Mouse (Mus musculus) heart, postnatal 36 days (tissue): ENCODE data around the gene Ahcy. TPM values are rescaled to one million over a fixed set of nuclear protein-coding genes. Genes with fewer than 3 reads are reported as not detected.
A peak's percentile ranks its signal among the peaks of the same experiment; 100 is the strongest.
"Not testable (repeated sequence)": the region's sequence is repeated elsewhere in the genome, so short reads cannot be mapped to it uniquely, and the experiment has no call there.

Experiments
- DNase-seq, 2 experiments: peaks; one replicate each; pipeline ENCODE4 v3.0.0; 2021 to 2022
- intact Hi-C: fragments of 180-260 bp; cut with DNase I; formaldehyde crosslinking; loops from one replicate; pipeline ENCODE4 v1.15.1; 2025
- total RNA-seq, 2 experiments: library from RNA; stranded (reverse); gene quantifications; 2 replicates each; pipeline ENCODE4 v1.2.3; 2021

The Ahcy gene
- total RNA-seq, 2 experiments from 2014 or later = 10.8 to 14.5 TPM

DNA sequence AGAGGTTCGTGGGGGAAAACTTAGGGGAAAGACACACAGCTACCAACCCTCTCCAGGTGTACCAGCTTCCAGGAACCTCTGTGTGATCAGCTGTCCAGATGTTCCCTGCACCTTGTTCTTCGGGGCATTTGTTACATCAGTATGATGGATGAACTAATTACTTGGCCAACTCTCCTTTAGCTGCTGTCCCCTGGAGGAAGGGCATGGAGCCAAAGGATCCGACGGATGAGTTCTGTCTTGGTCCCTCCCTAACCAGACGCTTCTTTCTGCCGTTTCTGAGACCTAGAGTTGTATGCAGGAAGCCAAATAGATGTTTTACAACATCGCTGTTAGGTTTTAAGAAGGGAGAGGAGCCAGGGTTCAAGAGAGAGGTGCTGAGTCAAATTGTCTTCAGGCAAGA is 43.5 kb downstream of the Ahcy start:
- intact Hi-C loops = loop anchor here (1.0 kb wide), 1 partner anchor 17 kb away; no protein-coding TSS in a partner anchor
- no peak for DNase-seq

DNA sequence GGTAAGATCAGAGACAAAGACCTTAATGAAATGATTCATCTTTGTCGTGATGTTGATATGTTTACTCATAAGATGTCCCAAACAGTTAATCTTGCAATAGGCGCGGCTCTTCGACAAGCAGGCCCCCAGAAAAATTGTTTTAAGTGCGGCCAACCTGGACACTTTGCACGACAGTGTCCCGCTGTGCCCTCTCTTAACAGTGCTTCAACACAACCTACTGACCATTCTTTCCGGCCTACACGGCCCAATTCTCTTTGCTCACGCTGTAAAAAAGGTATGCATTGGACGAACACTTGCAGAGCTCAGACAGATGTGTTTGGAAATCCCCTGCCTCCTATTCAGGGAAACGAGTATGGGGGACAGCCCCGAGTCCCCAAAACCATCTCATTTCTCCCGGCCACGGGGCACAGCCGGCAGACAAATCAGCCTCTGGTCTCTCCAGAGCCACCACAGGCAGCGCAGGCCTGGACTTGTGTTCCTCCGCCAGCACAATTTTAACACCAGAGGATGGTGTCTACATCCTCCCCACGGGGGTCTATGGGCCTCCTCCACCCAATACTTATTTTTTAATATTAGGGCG is 54.0 kb downstream of the Ahcy start:
- DNase-seq = not testable (repeated sequence)

DNA sequence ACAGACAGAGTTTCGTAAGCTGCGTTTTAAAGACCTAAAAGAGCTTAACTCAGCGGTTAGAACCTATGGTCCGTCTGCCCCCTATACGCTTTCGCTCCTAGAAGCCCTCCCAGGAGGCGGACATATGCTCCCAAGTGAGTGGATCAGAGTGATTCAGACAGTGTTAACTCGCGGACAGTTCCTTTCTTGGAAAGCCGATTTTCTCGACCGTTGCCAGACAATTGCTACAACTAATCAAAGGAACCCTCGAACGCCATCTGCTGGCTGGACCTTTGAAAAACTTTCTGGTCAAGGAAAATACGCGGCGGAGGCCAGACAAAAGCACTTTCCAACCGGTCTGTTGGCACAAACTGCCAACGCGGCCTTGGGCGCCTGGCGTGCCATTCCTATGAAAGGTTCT is 54.6 kb downstream of the Ahcy start:
- DNase-seq = peak; percentile 90 to 92
- intact Hi-C loops = no loop called here

More for the DNA sequence above, 54.0 kb downstream of the Ahcy start:
- intact Hi-C loops = not testable (repeated sequence)

DNA sequence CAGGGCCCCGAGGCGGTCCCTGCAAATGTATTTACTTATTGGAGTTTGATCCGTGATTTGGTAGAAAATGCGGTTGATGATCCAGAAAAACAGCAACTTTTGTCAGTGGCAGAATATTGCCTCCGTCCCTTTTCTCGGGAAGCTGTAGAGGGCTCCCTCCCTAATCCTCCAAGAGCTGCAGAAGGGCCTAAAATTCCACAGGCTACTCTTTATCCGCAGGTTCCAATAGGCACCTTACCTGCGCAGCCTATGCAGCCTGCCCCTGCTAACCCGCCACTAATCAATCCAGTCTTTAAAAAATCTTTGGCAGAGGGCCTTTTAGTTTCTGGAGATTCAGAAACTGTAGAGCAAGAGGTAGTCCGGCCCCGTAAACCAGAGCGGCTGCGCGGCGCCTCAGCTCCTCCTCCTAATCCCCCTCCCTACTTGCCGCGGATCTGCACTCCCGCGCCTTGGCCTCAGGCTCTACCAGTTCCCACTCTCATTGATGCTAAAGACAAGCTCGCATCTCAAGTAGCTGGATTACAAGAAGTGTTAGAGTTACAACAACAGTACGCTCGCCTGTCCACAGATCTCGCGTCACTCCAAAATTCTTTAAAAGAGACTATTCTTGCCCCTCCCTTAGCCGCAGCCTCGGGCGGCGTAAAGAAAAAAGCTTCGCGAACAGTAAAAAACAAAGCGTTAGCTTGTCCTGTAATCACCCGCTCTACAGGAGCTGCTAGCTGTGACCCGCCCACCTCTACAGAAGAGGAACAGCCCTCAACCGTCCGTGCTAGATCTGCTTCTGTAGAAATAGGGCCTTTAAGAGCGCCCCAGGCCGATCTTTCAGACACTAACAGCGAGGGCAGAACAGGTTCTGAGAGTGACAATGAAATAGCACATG is 55.3 kb downstream of the Ahcy start:
- intact Hi-C loops = no loop called here

DNA sequence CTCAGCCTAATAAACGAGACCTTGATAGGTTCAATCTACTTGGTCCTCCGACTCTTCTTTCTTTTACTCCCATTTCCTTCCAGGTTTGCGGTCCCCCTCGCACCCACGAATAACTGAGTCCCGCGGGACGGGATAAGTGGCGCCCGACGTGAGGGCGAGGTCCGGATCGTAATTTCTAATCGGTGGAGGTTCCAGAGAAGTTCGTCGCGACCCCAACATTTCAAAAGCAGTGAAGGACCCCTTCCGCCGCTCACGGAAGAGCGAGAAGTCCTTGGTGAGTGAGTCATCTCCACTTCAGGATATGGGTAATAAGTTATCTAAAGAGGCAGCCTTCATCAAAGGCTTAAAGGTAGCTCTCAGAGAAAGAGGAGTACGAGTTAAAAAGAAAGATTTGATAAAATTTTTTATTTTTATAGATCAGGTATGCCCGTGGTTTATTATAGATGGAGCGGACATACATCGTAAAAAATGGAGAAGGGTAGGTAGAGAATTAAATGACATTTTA is 56.0 kb downstream of the Ahcy start, which contains the start of gene Gm14226:
Gene Gm14226, plus strand, starts transcription at position 16 of the 505 bp plus-strand sequence.
- DNase-seq, intact Hi-C loops: not testable (repeated sequence)

More for the DNA sequence above, 55.3 kb downstream of the Ahcy start:
- DNase-seq = peak; percentile 57 to 63

DNA sequence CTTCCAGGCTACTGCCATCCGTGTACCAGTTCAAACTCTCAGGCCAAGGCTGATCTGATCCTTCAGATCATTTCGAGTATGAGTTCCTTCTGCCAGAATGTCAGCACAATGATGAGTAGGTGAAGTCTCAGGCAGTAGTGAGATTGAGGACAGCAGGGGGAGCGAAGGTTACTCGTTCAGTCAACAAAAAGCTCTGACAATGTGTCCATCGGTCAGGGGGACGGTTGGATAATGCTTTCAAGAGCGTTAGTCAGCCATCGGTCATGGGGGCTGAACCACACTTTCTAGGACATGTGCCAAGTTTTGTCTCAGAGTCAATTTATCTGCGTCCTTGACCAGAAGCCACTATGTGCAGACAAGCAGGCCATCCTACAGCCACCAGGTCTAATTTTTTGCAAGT is 57.5 kb downstream of the Ahcy start:
- intact Hi-C loops, DNase-seq: not testable (repeated sequence)

DNA sequence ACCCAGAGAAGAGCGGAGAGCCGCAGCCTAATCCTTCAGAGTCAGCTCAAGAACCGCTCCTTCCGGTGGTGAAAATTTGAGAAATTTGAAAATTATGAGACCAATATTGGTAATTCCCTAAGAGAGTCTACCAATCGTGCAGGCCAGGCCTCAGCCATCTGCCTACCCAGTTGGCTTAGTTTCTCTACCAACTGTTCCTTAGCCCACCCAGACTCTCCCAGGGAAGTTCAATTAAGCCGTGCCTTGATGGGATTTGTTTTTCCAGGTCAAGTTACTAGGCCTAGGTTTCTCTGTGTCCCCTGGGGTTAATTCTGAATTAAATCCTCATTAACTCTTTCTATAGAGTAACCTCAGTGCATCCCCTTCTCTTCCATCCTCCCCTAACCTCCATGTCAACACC is 61.3 kb downstream of the Ahcy start:
- no peak for DNase-seq
- intact Hi-C loops = no loop called here

DNA sequence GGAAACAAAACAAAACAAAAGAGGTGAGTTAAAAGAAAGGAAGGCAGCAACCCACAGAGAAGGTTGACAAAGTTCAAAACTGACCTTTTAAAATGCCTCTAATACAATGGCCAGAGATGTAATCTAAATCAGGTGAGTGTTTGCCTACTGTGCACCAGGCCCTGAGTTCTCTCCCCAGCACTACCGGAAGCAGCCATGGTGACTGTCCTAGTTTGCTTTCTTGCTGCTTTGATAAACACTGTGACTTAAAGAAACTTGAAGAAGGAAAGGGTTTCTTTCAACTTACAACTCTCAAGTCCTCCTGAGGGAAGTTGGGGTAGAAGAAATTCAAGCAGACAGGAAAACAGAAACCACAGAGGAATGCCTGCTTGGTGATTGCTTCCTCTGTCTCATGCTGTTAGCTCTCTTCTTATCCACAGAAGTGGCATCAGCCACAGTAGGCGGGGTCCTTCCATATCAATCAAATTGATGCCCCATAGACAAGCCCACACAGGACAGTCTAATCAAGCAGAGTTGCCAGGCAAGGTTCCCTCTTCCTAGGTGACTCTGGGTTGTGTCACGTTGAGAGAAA is 63.1 kb downstream of the Ahcy start:
- no peak for DNase-seq
- intact Hi-C loops = no loop called here

Other genes starting within 250 kb of the Ahcy start
- 10 to 100 TPM; 56.6 to 59.7 TPM for gene Eif2s2, start 181.6 kb downstream of the Ahcy start, total RNA-seq
- under 1 TPM; 0.19 TPM for gene Gm14226, start 56.2 kb downstream of the Ahcy start, total RNA-seq
- 10 to 100 TPM; 27.5 to 28.5 TPM for gene Itch, start 59.0 kb upstream of the Ahcy start, total RNA-seq
- 100 to 1,000 TPM; 165 to 186 TPM for gene Dynlrb1, start 162.0 kb upstream of the Ahcy start, total RNA-seq
- gene Map1lc3a, start 201.8 kb upstream of the Ahcy start, total RNA-seq = 100 to 1,000 TPM; 729 to 769 TPM